Mouse (Mus musculus) cortical plate, adult 2 months (tissue): ENCODE data around the gene Ndufa5.

ENCODE experiments used
- CTCF ChIP-seq: fragments of 200-500 bp; IDR thresholded peaks from 2 replicates; pipeline ENCODE4 v1.5.1; 2011; ENCODE audit warnings: mild to moderate bottlenecking, control low read depth, low read length; ENCODE audit not compliant: insufficient read depth; ENCODE audit errors: extremely low read depth
- POLR2A ChIP-seq: fragments of 200-500 bp; IDR thresholded peaks from 2 replicates; pipeline ENCODE4 v1.6.1; 2011; ENCODE audit warnings: mild to moderate bottlenecking, low read length, control low read depth; ENCODE audit not compliant: insufficient read depth; ENCODE audit errors: extremely low read depth

GRCm38 (mm10) chr6:24486530-24486929 lies 41.3 kb downstream of the Ndufa5 start:
- TF ChIP-seq POLR2A: no peak
- TF ChIP-seq CTCF: no peak
